Mouse (Mus musculus) C2C12 (cell line): ENCODE results near the gene Adamts14. TPM values are rescaled to one million over a fixed set of nuclear protein-coding genes. Genes with fewer than 3 reads are reported as not detected.

Experiments used
- H3K27me3 ChIP-seq: one replicate; pipeline ENCODE4 v1.6.1; 2011; ENCODE audit not compliant: control insufficient read depth, insufficient read depth, insufficient read length
- H3K36me3 ChIP-seq: one replicate; pipeline ENCODE4 v1.6.1; 2011; ENCODE audit not compliant: control insufficient read depth, insufficient read depth
- H3K4me3 ChIP-seq: one replicate; pipeline ENCODE4 v1.5.1; 2011; ENCODE audit warnings: mild to moderate bottlenecking, control low read depth; ENCODE audit not compliant: poor library complexity, insufficient read depth, severe bottlenecking
- H3K79me2 ChIP-seq: one replicate; pipeline ENCODE4 v1.6.1; 2011; ENCODE audit not compliant: control insufficient read depth, insufficient read depth
- H3K79me3 ChIP-seq: one replicate; pipeline ENCODE4 v1.6.1; 2011; ENCODE audit warnings: low read depth, control low read depth
- H3ac ChIP-seq: one replicate; pipeline ENCODE3; 2011; ENCODE audit warnings: low read depth; ENCODE audit not compliant: control insufficient read depth, insufficient read length
- CEBPB ChIP-seq: IDR thresholded peaks from one replicate; pipeline ENCODE4 v1.6.1; 2011; ENCODE audit warnings: low read depth, mild to moderate bottlenecking, control low read depth, moderate library complexity
- CTCF ChIP-seq: IDR thresholded peaks from one replicate; pipeline ENCODE4 v1.5.1; 2011; ENCODE audit not compliant: control insufficient read depth, insufficient read depth, insufficient read length
- FOSL1 ChIP-seq: IDR thresholded peaks from one replicate; pipeline ENCODE4 v1.8.0; 2011; ENCODE audit warnings: mild to moderate bottlenecking, low read length; ENCODE audit not compliant: poor library complexity, insufficient read depth, severe bottlenecking
- MAX ChIP-seq: IDR thresholded peaks from one replicate; pipeline ENCODE4 v1.6.1; 2011; ENCODE audit warnings: mild to moderate bottlenecking, control low read depth
- MYOD1 ChIP-seq: IDR thresholded peaks from one replicate; pipeline ENCODE4 v1.6.1; 2011; ENCODE audit warnings: low read depth; ENCODE audit not compliant: control insufficient read depth, insufficient read length
- MYOG ChIP-seq: IDR thresholded peaks from one replicate; pipeline ENCODE4 v1.6.1; 2011; ENCODE audit not compliant: control insufficient read depth, insufficient read length; ENCODE audit errors: extremely low read depth
- USF1 ChIP-seq: IDR thresholded peaks from one replicate; pipeline ENCODE4 v1.6.1; 2011; ENCODE audit warnings: low read depth, mild to moderate bottlenecking, control low read depth, moderate library complexity
- polyA plus RNA-seq: library from polyadenylated mRNA; unstranded; fragments of >200 nt; fragmentation: generic; extraction: Trizol; gene quantifications from one replicate; pipeline ENCODE4 v1.2.1, GENCODE M21; 2012; ENCODE audit warnings: missing spikeins

The Adamts14 gene
- polyA plus RNA-seq, 1 experiment: 7.0 TPM

DNA sequence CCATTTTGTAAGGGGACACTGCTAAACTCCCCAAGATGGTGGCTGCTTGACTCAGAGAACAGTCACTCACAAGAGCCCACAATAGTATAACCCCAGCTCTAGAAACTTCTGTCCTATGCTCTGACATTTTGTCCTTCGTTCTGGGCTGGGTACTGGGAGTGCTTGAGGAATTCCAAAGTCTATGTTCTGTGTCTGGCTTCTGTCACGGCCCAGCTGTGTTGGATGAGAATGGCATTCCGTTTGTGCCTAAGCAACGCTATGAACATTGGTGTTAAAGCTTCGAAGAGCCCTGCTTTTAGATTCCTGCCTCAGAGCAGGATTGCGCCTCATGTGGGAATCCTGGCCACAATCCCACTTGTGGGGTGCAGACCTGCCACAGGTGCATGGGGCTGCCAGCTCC lies 38.9 kb upstream of the Adamts14 start:
- no peak for TF ChIP-seq CTCF
- Histone ChIP-seq H3K4me3 (no peak overlapping the region), H3ac (no peak overlapping the region), H3K79me3 (no peaks in the 10 kb centered on the region), H3K79me2 (no peaks in the 10 kb centered on the region), H3K36me3 (no peaks in the 10 kb centered on the region), H3K27me3 (no peaks in the 10 kb centered on the region)

DNA sequence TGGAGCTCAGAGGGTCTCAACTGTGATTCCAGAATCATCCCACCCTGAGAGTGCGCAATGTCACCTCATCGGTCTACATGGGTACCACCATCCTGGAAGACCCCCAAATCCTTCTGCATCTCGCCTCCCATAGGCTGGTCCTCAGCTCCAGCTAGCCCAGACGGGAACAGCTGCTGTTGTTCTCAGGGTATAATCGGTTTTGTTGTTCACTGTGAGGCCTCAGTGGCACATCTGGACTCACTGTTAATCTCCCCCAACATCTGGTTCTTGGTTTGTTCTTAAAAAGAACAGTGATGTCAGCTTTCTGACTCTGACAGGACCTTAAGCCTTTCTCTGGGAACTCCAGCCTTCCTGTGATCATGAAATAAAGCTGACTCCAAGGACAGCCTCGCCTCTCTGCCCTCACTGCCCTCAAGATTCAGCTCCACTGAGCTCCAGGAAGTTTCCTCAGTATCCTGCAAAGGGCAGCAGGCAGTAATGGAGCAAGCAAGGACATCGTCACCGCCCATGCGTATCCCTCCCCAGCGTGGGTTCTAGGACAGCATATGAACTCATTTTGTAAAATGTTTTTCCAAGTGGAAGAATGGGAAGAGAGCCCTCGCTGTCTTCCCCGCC lies 35.6 kb upstream of the Adamts14 start:
- TF ChIP-seq MYOG: no peak
- no peak for TF ChIP-seq CEBPB
- TF ChIP-seq MYOD1: no peak
- TF ChIP-seq CTCF: no peak
- TF ChIP-seq USF1: no peak
- TF ChIP-seq FOSL1: no peak
- no peaks in the 10 kb centered on the region for H3K79me2 ChIP-seq
- H3K36me3 ChIP-seq: no peaks in the 10 kb centered on the region
- no peaks in the 10 kb centered on the region for H3K79me3 ChIP-seq
- no peak overlapping the region for H3K4me3 ChIP-seq
- no peaks in the 10 kb centered on the region for H3K27me3 ChIP-seq
- H3ac ChIP-seq: no peak overlapping the region

DNA sequence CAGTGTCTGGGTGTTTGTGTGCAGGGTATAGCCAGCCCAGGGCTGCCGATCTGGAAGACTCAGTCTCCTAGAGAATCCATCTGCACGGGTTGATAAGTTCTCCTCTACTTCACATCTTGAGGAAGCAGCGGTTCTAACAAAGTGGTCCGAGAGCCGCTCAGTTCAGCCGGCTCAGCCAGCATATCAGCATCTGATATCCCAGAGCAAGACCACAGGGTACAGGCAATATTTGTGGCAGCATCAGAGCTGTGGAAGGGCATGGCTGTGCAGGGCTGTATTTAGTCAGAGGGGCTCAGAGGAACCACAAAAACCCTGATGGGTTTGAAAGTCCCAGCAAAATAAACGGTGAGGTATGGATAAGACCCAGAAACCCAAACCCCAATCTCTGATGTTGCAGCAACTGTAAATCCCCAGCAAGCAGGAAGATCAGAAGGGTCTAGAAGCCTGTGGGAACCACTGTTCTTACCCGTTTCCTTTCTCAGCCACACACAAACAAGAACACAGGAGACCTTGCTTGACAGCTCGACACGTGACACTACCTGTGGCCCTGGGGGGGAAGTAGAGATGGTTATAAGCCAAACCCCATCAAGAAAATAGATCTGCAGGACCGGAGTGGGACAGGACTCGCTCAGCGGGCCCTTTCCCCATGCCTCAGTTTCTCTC lies 32.8 kb upstream of the Adamts14 start:
- no peaks in the 10 kb centered on the region for H3K27me3 ChIP-seq
- H3ac ChIP-seq: no peak overlapping the region
- TF ChIP-seq FOSL1: no peak
- no peak for TF ChIP-seq MYOG
- TF ChIP-seq USF1: no peak
- no peak for TF ChIP-seq MAX
- TF ChIP-seq MYOD1: no peak
- TF ChIP-seq CEBPB: no peak
- TF ChIP-seq CTCF: no peak
- H3K36me3 ChIP-seq: no peaks in the 10 kb centered on the region
- no peak overlapping the region for H3K4me3 ChIP-seq
- H3K79me2 ChIP-seq: no peaks in the 10 kb centered on the region
- no peaks in the 10 kb centered on the region for H3K79me3 ChIP-seq

DNA sequence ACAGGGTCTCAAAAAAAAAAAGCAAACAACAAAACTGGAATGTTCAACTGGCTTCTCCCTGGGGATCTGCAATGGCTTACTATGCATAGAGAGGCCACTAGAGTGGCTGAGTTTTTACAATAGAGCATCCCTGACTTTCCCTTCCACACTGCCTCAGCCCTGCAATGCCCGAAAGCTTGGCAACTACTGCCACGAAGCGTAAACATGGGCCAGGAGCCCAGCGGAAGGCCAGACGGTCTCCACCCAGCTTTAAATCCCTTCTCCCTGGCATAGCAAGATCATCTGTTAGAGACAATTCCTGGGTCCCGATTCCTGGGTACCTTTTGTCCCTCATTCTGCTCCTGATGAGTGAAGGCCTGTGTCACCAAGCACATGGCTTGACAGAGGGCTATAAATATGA lies 30.8 kb upstream of the Adamts14 start:
- TF ChIP-seq MYOG: no peak
- no peak for TF ChIP-seq USF1
- no peak for TF ChIP-seq CTCF
- no peak overlapping the region for H3ac ChIP-seq
- H3K79me3 ChIP-seq: no peaks in the 10 kb centered on the region
- H3K36me3 ChIP-seq: no peaks in the 10 kb centered on the region
- H3K79me2 ChIP-seq: no peaks in the 10 kb centered on the region
- no peaks in the 10 kb centered on the region for H3K27me3 ChIP-seq
- H3K4me3 ChIP-seq: no peak overlapping the region

DNA sequence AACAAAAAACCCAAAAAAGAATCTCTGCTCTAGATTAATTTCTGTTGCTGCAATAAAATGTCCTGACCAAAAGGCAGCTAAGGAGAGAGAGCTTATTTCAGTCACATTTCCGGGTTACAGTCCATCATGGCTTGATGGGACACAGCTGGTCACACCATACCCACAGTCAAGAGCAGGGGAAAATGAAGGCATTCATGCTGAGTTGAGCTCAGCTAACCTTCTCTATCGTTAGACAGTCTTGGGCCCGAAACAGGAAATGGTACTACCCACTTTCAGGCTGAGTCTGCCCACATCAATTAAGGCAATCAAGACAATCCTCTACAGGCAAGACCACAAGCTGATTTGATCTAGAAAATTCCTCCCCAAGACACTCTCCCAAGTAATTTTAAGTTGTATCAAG lies 27.8 kb upstream of the Adamts14 start:
- Histone ChIP-seq H3K27me3 (no peaks in the 10 kb centered on the region), H3K79me2 (no peaks in the 10 kb centered on the region), H3K79me3 (no peaks in the 10 kb centered on the region), H3K4me3 (no peak overlapping the region), H3ac (no peak overlapping the region), H3K36me3 (no peaks in the 10 kb centered on the region)
- TF ChIP-seq MYOD1 (no peak), CTCF (no peak), MAX (no peak), FOSL1 (no peak)

DNA sequence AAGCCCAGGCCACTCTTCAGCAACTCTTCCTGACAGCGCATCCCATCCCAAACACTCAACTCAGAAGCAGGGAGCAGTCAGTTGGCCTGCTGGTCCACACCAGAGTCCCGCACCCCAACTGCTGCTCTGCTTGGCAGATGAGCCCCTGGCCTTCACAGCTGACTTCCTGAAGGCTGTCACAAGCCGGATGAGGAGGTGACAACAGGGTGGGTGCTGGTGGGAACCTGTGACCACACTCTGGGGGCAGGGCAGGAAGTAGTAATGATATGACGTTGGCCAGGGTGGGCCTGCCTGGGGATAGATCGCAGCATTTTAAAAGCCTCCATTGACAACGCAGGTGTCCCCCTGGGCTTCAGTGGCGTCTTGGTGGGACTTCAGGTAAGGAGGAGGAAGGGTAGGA lies 24.2 kb upstream of the Adamts14 start, which contains the start of gene Prf1:
Gene Prf1 (plus strand): TSS at position 357 of the 400 bp plus-strand sequence.
- no peaks in the 10 kb centered on the region for H3K27me3 ChIP-seq
- no peak within 1 kb of the TSS for H3K4me3 ChIP-seq
- H3K79me3 ChIP-seq: no peaks in the 10 kb centered on the region
- no peak within 1 kb of the TSS for H3ac ChIP-seq
- no peaks in the 10 kb centered on the region for H3K36me3 ChIP-seq
- H3K79me2 ChIP-seq: no peaks in the 10 kb centered on the region
- no peak for TF ChIP-seq FOSL1
- TF ChIP-seq CEBPB: no peak
- no peak for TF ChIP-seq MAX
- TF ChIP-seq MYOD1: no peak
- no peak for TF ChIP-seq USF1
- TF ChIP-seq CTCF: no peak
- TF ChIP-seq MYOG: no peak
